Mouse (Mus musculus): ENCODE data around the gene Slc52a3.

GRCm38 (mm10) chr2:152057252-152057563 lies 60.9 kb downstream of the Slc52a3 start:
- TF ChIP-seq CTCF (IDR thresholded peaks at IDR 0.05; ENCODE audit: borderline replicate concordance, extremely low read depth, insufficient read depth, insufficient read length) (no peak), POLR2A (IDR thresholded peaks at IDR 0.05; ENCODE audit: borderline replicate concordance, extremely low read depth, insufficient read depth, insufficient read length, poor library complexity, severe bottlenecking) (no peak)

Measured in brain, embryonic 14.5 days (tissue).